Mouse (Mus musculus): ENCODE measurements around the gene Zfand3. TPM values are rescaled to one million over a fixed set of nuclear protein-coding genes. Genes with fewer than 3 reads are reported as not detected.
A peak's percentile ranks its signal among the peaks of the same experiment; 100 is the strongest.

Zfand3 gene
- polyA plus RNA-seq (2014; fragmentation: Nextera tagmentation; extraction: Ambion mirVana): 50.6 and 59.5 TPM in 2 replicates

DNA sequence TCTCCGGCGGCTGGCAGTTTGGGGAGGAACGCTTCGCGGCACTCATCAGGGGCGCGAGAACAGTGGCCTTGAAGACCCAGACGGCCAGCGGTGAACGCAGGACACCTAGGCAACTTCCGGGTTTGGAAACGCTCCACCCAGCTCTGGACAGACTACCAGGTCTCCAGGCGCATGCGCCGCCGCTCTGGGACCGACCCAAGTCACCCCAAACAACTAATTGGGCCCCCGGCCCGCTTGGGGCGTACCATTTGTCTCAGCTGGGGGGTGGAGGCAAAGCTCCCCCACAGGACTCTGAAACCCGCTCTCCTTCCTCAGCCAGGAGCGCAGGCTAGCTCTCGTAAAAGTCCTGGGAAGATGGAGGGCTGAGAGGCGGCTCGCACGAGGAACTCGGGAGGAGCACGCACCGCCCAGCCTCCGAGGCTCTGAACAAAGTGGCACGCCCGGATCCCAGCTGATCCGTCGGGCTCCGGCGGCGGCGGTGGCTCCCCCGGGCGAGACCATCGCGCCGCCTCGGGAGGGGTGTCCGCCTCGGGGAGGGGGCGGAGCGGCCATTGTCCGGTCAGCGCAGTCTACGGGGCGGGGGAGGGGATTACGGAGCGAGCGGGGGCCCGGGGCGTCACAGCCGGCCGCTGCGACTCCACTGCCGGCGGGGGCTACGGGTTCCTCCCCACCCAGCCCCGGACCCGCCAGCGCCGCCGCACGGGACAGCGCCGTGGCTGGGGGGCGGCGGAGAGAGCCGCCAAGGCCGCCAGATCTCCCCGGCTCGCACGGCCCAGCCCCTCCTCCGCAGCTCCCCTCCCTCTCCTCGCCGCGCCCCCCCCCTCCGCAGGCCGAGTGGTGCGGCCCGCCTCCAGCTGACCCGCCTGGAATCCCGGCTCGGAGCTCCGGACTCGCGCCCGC lies at the start of gene Zfand3:
Zfand3 (plus strand) TSS at position 531 of the 900 bp plus-strand sequence.
- H3K9ac ChIP-seq (replicated peaks; ENCODE audit: low read length): peak within 1 kb of the TSS; percentile 98
- ATAC-seq (replicated peaks; ENCODE audit: insufficient number of reproducible peaks, low FRiP score, low TSS enrichment, low read depth): peak; percentile 90

DNA sequence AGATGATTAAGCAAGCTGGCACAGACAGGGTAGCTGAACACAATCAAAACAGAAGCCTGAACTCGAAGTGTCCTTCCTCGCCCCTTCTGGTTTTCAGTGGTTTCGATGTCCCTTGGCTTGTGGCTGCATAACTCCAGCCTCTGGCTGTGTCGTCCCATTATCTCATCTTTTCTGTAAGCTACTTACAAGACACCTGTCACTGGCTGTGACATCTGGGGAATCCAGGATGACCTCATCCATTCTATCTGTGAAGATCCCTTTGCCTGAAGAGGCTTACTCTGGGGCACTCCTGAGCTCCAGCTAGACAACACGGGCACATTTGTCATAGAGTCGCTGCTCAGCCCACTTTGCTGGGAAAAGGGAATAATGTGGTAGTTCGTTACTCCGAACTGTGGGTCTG lies 48.7 kb upstream of the Zfand3 start:
- Histone ChIP-seq H3K9me3 (replicated peaks; ENCODE audit: control insufficient read depth, low read length) (no peaks in the 10 kb centered on the region), H3K4me1 (ENCODE audit: control insufficient read depth, insufficient read depth, low read length) (peaks cover 4% of the 10 kb centered on the region; the same call in 1 of the 2 replicates), H3K9ac (replicated peaks; ENCODE audit: low read length) (no peak overlapping the region), H3K4me2 (ENCODE audit: low read depth, low read length) (no peak overlapping the region), H3K36me3 (replicated peaks; ENCODE audit: control insufficient read depth, insufficient read depth, low read depth, low read length) (no peaks in the 10 kb centered on the region), H3K27me3 (ENCODE audit: control insufficient read depth, insufficient read depth, low read length) (no peaks in the 10 kb centered on the region), H3K4me3 (ENCODE audit: low read depth, low read length) (no peak overlapping the region), H3K27ac (replicated peaks; ENCODE audit: low read depth, low read length) (no peak overlapping the region)
- DNase-seq (ENCODE audit: low spot score) (no peak), ATAC-seq (replicated peaks; ENCODE audit: insufficient number of reproducible peaks, low FRiP score, low TSS enrichment, low read depth) (no peak)
- WGBS: 75% methylated on average over 8 of the region's 8 CpGs

More for the DNA sequence above, at the start of gene Zfand3:
- H3K9me3 ChIP-seq (replicated peaks; ENCODE audit: control insufficient read depth, low read length): no peaks in the 10 kb centered on the region
- DNase-seq (ENCODE audit: low spot score): peak; percentile 95
- peak within 1 kb of the TSS; percentile 99 for H3K27ac ChIP-seq (replicated peaks; ENCODE audit: low read depth, low read length)
- H3K4me2 ChIP-seq (ENCODE audit: low read depth, low read length): peak within 1 kb of the TSS; percentile 64
- no peaks in the 10 kb centered on the region for H3K27me3 ChIP-seq (ENCODE audit: control insufficient read depth, insufficient read depth, low read length)
- H3K4me3 ChIP-seq (ENCODE audit: low read depth, low read length): peak within 1 kb of the TSS; percentile 97
- H3K4me1 ChIP-seq (ENCODE audit: control insufficient read depth, insufficient read depth, low read length): 0 out of 2 replicates have a peak, but pooled peaks cover 2% of the 10 kb centered on the region
- no peaks in the 10 kb centered on the region for H3K36me3 ChIP-seq (replicated peaks; ENCODE audit: control insufficient read depth, insufficient read depth, low read depth, low read length)
- under 1% methylated on average over 53 of the region's 93 CpGs for WGBS

GRCm38 (mm10) chr17:29963730-29964259 lies 40.7 kb upstream of the Zfand3 start:
- Histone ChIP-seq H3K4me1 (ENCODE audit: control insufficient read depth, insufficient read depth, low read length) (peaks cover 8% of the 10 kb centered on the region), H3K36me3 (replicated peaks; ENCODE audit: control insufficient read depth, insufficient read depth, low read depth, low read length) (no peaks in the 10 kb centered on the region), H3K9me3 (replicated peaks; ENCODE audit: control insufficient read depth, low read length) (no peaks in the 10 kb centered on the region), H3K4me2 (ENCODE audit: low read depth, low read length) (peak overlapping the region; percentile 33), H3K4me3 (ENCODE audit: low read depth, low read length) (no peak overlapping the region), H3K9ac (replicated peaks; ENCODE audit: low read length) (peak overlapping the region; percentile 27), H3K27me3 (ENCODE audit: control insufficient read depth, insufficient read depth, low read length) (peaks cover 9% of the 10 kb centered on the region), H3K27ac (replicated peaks; ENCODE audit: low read depth, low read length) (no peak overlapping the region)
- peak; percentile 53; the same call in 1 of the 2 replicates for ATAC-seq (replicated peaks; ENCODE audit: insufficient number of reproducible peaks, low FRiP score, low TSS enrichment, low read depth)
- 3% methylated on average over 11 of the region's 11 CpGs for WGBS
- DNase-seq (ENCODE audit: low spot score): no peak

- no peak overlapping the region for H3K4me2 ChIP-seq (ENCODE audit: low read depth, low read length)
Measured at GRCm38 (mm10) chr17:29965506-29965905, 39.0 kb upstream of the Zfand3 start.

GRCm38 (mm10) chr17:29970037-29970555 lies 34.4 kb upstream of the Zfand3 start, which contains the start of gene Mdga1:
Gene Mdga1 (minus strand): TSS chr17:29970087.
- ATAC-seq (replicated peaks; ENCODE audit: insufficient number of reproducible peaks, low FRiP score, low TSS enrichment, low read depth) (no peak), DNase-seq (ENCODE audit: low spot score) (no peak)

More at GRCm38 (mm10) chr17:29965506-29965905, 39.0 kb upstream of the Zfand3 start:
- ATAC-seq (replicated peaks; ENCODE audit: insufficient number of reproducible peaks, low FRiP score, low TSS enrichment, low read depth) (no peak; the same call in 1 of the 2 replicates), DNase-seq (ENCODE audit: low spot score) (no peak)
- Histone ChIP-seq H3K27me3 (ENCODE audit: control insufficient read depth, insufficient read depth, low read length) (peaks cover 9% of the 10 kb centered on the region), H3K4me1 (ENCODE audit: control insufficient read depth, insufficient read depth, low read length) (peaks cover 8% of the 10 kb centered on the region), H3K27ac (replicated peaks; ENCODE audit: low read depth, low read length) (no peak overlapping the region), H3K36me3 (replicated peaks; ENCODE audit: control insufficient read depth, insufficient read depth, low read depth, low read length) (no peaks in the 10 kb centered on the region), H3K4me3 (ENCODE audit: low read depth, low read length) (no peak overlapping the region), H3K9ac (replicated peaks; ENCODE audit: low read length) (no peak overlapping the region), H3K9me3 (replicated peaks; ENCODE audit: control insufficient read depth, low read length) (no peaks in the 10 kb centered on the region)
- WGBS: 10% methylated on average over 5 of the region's 5 CpGs

DNA sequence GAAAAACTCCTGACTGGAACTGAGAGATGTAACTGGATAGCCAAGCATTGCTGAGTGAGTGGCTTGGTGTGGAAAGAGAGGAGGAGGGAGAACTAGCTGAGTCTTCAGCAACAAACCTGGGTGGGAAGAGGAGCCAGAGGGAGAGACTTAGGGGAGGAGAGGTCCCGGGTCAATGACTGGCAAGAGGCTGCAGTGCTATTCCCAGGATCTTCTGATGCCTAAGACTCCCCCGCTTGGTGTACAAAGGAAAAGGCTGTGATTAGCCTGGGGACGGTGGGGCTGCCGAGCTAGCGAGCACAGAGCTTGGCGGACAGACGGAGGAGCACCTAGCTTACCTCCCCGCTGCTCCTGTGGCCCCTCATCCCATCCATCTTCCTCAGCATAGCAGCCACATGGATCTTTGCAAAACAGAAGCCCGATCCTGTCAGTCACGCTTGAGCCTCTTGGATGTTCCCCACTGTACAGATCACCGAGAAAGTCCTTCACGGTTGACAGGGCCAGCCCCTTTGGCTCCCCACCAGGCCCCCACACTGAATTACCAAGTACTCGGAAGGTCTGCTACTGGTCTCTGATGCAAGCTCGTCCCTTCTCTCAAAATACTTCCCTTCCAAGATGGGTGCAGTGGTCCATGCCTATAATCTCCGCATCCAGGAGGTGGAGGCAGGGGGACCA lies 32.6 kb upstream of the Zfand3 start:
- no peaks in the 10 kb centered on the region for H3K27me3 ChIP-seq (ENCODE audit: control insufficient read depth, insufficient read depth, low read length)
- H3K4me2 ChIP-seq (ENCODE audit: low read depth, low read length): no peak overlapping the region
- no peaks in the 10 kb centered on the region for H3K9me3 ChIP-seq (replicated peaks; ENCODE audit: control insufficient read depth, low read length)
- DNase-seq (ENCODE audit: low spot score) (no peak), ATAC-seq (replicated peaks; ENCODE audit: insufficient number of reproducible peaks, low FRiP score, low TSS enrichment, low read depth) (no peak)
- H3K4me3 ChIP-seq (ENCODE audit: low read depth, low read length): no peak overlapping the region
- no peaks in the 10 kb centered on the region for H3K36me3 ChIP-seq (replicated peaks; ENCODE audit: control insufficient read depth, insufficient read depth, low read depth, low read length)
- no peak overlapping the region; the same call in 1 of the 2 replicates for H3K9ac ChIP-seq (replicated peaks; ENCODE audit: low read length)
- 27% methylated on average over 15 of the region's 15 CpGs for WGBS
- peaks cover 2% of the 10 kb centered on the region; the same call in 1 of the 2 replicates for H3K4me1 ChIP-seq (ENCODE audit: control insufficient read depth, insufficient read depth, low read length)
- no peak overlapping the region for H3K27ac ChIP-seq (replicated peaks; ENCODE audit: low read depth, low read length)

More at GRCm38 (mm10) chr17:29970037-29970555, 34.4 kb upstream of the Zfand3 start, which contains the start of gene Mdga1:
- Histone ChIP-seq H3K9me3 (replicated peaks; ENCODE audit: control insufficient read depth, low read length) (no peaks in the 10 kb centered on the region), H3K27me3 (ENCODE audit: control insufficient read depth, insufficient read depth, low read length) (peaks cover 2% of the 10 kb centered on the region; the same call in 1 of the 2 replicates), H3K4me2 (ENCODE audit: low read depth, low read length) (no peak within 1 kb of the TSS), H3K27ac (replicated peaks; ENCODE audit: low read depth, low read length) (no peak within 1 kb of the TSS), H3K4me1 (ENCODE audit: control insufficient read depth, insufficient read depth, low read length) (peaks cover 2% of the 10 kb centered on the region; the same call in 1 of the 2 replicates), H3K36me3 (replicated peaks; ENCODE audit: control insufficient read depth, insufficient read depth, low read depth, low read length) (no peaks in the 10 kb centered on the region), H3K9ac (replicated peaks; ENCODE audit: low read length) (no peak within 1 kb of the TSS), H3K4me3 (ENCODE audit: low read depth, low read length) (no peak within 1 kb of the TSS)
- 64% methylated on average over 7 of the region's 7 CpGs for WGBS

GRCm38 (mm10) chr17:29973226-29973625 lies 31.3 kb upstream of the Zfand3 start:
- Histone ChIP-seq H3K27ac (replicated peaks; ENCODE audit: low read depth, low read length) (no peak overlapping the region), H3K9me3 (replicated peaks; ENCODE audit: control insufficient read depth, low read length) (no peaks in the 10 kb centered on the region), H3K4me2 (ENCODE audit: low read depth, low read length) (no peak overlapping the region), H3K4me1 (ENCODE audit: control insufficient read depth, insufficient read depth, low read length) (peaks cover 2% of the 10 kb centered on the region; the same call in 1 of the 2 replicates), H3K4me3 (ENCODE audit: low read depth, low read length) (no peak overlapping the region), H3K9ac (replicated peaks; ENCODE audit: low read length) (no peak overlapping the region), H3K27me3 (ENCODE audit: control insufficient read depth, insufficient read depth, low read length) (no peaks in the 10 kb centered on the region), H3K36me3 (replicated peaks; ENCODE audit: control insufficient read depth, insufficient read depth, low read depth, low read length) (no peaks in the 10 kb centered on the region)
- ATAC-seq (replicated peaks; ENCODE audit: insufficient number of reproducible peaks, low FRiP score, low TSS enrichment, low read depth) (no peak), DNase-seq (ENCODE audit: low spot score) (no peak)
- WGBS: 94% methylated on average over 7 of the region's 7 CpGs
